Mouse (Mus musculus): ENCODE measurements around the gene 1700080E11Rik.

- TF ChIP-seq GATA1 (IDR thresholded peaks at IDR 0.05; ENCODE audit: low read length) (no peak), TAL1 (IDR thresholded peaks at IDR 0.05; ENCODE audit: low read length) (no peak)
Observed at GRCm38 (mm10) chr9:105186725-105187124, 41.8 kb upstream of the 1700080E11Rik start.
